Mouse (Mus musculus) brain, adult 2 months (tissue): ENCODE data around the gene Gm17359.
"Not testable (repeated sequence)": the region's sequence is repeated elsewhere in the genome, so short reads cannot be mapped to it uniquely, and the experiment has no call there.

ENCODE experiments used
- DNase-seq: peaks from one replicate; pipeline ENCODE4 v3.0.0; 2011; ENCODE audit warnings: low read depth, low spot score

Gm17359 gene

DNA sequence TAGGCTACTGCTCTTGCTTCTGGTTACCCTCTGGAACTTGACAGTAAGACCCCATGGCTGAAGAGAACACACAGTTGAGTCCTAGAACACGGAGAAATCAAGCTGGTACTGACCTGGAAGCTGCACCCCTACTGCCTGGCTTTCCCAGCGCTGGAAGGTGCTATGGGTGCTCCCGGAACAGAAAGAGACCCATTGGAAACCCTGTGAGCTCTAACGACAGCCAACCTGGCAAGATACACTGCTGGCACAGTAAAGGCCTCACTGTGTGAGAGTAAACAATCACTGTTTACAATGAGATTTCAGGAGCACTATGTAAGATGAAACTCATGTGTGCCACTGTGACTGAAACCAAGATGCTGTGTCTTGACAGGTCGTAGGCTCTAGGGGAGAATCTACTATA, 78.6 kb downstream of the Gm17359 start:
- no peak for DNase-seq

DNA sequence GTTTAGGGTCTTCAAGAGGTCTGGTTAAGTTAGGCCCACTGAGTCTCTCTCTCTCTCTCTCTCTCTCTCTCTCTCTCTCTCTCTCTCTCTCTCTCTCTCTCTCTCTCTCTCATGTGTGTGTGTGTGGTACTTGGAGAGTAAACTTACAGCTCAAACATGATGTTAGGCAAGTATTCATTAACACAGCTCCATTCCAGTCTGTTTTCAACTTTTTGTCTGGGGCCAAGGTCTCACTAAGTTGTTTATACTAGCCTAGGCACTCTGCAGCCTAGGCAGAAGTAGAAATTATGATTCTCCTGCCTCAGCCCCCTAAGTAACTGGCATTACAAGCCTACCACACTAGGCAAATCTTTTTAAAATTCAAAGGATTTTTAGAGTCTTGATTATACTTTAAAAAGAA, 79.5 kb downstream of the Gm17359 start:
- DNase-seq: no peak

DNA sequence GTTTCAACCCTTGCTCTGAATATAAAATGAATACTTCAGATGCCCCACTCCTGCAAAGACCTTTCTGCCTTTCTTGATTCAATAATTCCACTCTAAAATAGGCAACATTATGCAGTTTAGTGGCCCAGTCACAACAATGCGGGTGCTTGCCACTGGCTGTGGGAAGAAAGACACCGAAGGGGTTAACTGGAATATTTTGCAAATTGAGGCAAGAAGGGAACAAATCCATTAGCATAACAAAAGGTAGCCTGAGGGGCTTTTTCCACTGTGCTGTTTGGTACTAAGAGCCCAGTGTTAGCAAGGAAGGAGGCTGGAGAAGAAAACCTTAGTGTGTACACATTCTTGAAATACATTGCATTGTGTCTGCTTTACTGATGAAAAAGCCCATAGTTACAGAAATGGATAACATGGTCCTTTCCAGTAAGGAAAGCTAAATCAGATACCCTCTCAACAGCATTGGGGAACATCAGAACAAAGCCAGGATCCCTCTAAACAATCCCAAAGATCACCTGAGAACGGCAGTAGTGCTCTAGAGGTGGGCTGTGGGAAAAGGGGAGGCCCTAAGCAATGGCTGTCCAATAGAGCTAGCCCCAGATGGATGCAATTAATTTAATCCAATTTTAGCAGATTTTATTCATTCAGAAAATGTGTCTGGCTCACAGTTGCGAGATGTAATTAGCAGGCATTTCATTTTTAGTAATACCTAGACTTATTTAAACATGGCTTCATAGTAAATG, 80.7 kb downstream of the Gm17359 start:
- DNase-seq: no peak

DNA sequence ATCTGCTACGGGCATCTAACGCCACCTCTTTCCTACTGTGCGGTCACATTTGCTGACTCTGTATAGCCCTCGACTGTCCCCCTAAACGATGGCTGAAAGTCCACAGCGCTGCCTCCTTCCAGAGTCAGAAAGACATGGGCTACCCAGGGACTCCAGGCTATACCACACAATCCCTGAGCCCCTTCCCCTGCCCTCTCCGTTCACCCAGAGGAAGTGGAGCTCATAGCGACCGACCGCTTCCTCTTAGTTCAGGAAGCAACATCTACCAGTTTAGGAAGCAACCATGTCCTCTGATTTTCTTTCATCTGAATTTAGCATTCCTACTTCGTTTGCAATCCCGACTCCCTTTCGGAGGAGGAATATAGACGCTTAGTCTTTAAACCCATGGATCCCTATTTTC, 82.5 kb downstream of the Gm17359 start:
- no peak for DNase-seq

DNA sequence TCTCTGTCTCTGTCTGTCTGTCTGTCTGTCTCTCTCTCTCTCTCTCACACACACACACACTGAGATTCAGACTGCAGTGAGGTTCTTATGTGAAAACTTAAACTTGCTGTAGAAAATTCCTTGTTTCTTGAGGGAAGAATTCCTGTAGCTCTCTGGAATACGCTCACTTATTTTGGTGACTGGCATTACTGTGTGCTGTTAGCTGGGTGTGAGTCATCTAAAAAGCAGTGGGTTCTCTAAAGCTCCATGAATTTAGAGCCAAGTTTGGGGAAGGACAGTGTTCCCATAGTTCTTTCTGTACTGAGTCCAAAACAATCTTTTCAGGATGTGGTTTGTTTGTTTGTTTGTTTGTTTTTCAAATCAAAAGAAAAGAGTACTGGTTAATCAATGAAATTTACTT, 89.0 kb downstream of the Gm17359 start:
- peak; percentile 79 for DNase-seq

DNA sequence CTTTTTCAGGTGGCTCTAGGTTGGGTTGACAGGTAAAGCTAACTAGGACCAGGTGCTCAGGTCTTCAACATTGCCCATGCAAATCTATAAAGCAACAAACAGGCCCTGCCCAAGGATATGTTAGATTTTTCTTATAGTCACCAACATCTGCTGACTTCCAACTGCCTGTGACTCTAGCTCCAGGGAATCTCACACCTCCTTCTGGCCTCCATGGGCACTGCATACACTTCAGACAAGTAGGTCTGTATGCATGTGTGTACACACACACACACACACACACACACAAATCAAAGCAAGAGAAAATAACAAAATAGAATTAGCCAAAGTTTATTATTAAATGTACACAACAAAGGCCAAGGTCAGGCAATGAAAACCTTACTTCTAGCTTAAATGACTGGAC, 97.1 kb downstream of the Gm17359 start:
- peak; percentile 61 for DNase-seq

DNA sequence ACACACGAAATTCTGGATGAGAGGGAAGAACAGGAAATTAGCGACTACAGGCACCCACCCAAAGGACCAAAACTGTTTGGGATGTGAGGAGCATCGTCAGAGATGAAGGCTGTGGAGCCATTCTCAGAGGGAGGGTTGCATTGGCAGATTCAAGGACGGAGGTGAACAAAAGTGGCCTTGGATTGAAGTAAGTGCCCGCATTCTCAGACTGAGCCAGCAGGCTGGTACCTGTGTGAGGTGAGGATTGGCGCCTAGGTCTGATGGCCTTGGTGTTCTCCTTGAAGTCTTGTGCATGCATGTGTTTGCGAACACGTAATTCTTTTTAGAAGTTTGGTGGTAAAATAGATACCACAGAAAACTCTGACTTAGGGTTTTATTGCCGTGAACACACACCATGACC, 98.0 kb downstream of the Gm17359 start:
- no peak for DNase-seq

DNA sequence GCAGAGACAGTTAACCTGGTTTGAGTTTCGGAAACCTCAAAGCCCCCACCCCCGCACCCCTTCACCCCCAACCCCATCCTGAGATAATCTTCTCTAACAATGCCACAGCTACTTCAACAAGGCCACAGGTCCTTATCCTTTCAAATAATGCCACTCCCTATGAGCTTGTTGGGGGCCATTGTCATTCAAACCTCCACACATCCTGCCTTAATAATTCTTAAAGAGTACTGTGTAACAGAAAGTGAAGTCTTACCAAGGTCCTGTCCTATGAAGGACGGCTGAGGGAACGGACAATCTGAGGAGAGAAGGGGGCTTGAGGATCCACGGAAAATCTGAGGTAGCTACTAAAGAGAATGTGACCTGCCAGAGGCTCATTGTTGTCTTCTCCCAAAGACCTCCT, 98.5 kb downstream of the Gm17359 start:
- no peak for DNase-seq

- peak; percentile 94 for DNase-seq
Observed at GRCm38 (mm10) chr3:79436186-79436585, 99.7 kb downstream of the Gm17359 start.

DNA sequence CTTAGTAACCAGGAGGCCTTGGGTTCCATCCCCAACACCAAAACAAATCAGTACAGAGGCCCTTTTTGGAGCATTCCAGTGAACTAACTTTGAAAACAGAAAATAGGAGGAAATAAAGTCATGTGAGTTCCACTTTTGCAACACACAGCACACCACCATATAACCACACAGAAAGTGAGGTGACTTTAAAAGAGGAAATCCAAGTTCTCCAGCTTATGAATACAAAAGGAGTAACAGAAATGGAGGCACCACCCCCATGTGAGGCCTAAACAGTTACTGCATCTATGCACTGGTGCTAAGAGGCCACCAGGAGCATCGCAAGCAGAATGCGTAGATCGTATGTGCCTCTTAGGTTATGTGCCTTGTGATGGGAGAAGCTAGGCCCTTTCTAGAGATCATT, 101.8 kb downstream of the Gm17359 start:
- DNase-seq: no peak

- peak; percentile 94 for DNase-seq
Observed at GRCm38 (mm10) chr3:79440976-79441491, 104.6 kb downstream of the Gm17359 start.

GRCm38 (mm10) chr3:79443850-79444249, 107.4 kb downstream of the Gm17359 start:
- DNase-seq: no peak

- peak; percentile 64 for DNase-seq
Observed at GRCm38 (mm10) chr3:79445041-79445440, 108.6 kb downstream of the Gm17359 start.

GRCm38 (mm10) chr3:79446124-79446523, 109.7 kb downstream of the Gm17359 start:
- DNase-seq: no peak

GRCm38 (mm10) chr3:79446648-79447047, 110.2 kb downstream of the Gm17359 start:
- DNase-seq: not testable (repeated sequence)

GRCm38 (mm10) chr3:79448421-79448820, 112.0 kb downstream of the Gm17359 start:
- no peak for DNase-seq

- DNase-seq: no peak
Observed at GRCm38 (mm10) chr3:79449361-79449760, 112.9 kb downstream of the Gm17359 start.

DNA sequence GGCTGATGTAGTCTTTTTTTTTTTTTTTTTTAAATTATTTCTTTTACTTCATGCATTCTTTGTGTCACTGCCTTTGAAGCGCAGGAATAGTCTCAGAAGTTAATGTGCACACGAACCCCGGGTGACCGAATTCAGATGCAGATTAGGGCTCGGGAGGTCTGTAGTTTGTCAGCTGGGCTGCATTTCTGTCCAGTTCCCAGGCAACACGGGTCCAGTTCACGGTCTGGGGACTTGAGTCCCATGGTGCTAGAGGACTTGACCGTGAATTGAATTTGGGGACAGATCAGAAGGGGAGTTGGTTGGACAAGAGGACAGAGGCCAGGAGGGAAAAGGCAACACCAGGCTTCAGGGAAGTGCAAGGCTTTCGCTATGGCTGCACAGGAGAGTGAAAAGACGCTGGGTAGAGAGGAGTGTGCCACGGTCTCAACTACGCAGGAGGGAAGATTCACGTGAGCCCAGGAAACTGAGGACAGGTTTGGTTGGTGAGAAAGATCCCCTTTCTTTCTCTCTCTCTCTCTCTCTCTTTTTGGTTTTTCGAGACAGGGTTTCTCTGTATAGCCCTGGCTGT, 116.3 kb downstream of the Gm17359 start:
- DNase-seq: no peak

DNA sequence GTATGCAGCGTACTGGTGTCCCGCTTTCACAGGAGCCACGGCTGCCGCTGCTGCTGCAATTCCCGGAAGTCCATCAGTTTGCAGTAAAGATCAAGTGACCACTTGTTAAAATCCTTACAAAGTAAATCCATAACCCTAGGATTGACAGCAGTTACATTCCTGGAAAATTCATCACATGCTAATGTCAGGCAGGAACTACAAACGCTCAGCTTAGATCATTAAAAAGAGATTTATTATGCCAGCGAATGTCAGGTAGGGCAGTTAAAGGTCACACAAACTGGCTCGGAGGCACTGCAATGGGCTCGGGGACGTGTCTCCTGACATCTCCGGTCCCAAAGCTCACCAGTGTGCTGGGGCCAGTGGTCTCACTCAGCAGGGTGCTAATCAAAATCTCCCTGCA, 119.3 kb downstream of the Gm17359 start:
- DNase-seq: no peak

DNA sequence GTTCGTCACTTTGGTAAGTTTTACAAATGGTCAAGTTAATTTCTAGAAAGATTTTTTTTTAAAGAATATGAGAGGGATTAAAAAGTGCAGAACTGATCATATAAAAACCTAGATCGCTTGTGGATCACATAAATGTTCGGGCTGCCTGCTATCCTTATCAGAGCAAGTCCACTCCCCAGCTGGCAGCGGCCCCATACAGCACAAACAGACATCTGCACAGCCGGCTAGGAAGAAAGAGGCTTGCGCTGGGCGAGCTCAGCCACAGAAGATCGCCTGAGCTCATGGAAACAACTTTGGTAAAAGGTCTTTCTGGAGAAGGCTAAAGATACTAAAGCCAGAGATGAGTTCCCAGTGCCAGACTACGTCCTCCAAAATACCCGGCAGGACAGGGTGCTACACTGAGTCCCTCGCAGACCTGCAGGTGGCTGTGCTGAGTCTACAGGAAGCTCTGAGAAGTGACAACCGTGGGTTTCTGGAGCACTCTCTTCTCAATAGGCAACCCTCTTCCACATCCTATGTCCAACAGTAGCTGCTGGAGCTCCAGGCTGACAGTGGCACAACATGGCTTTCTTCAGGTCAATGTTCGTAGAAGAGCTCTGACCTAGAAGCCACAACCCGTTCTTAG, 122.3 kb downstream of the Gm17359 start:
- no peak for DNase-seq

DNA sequence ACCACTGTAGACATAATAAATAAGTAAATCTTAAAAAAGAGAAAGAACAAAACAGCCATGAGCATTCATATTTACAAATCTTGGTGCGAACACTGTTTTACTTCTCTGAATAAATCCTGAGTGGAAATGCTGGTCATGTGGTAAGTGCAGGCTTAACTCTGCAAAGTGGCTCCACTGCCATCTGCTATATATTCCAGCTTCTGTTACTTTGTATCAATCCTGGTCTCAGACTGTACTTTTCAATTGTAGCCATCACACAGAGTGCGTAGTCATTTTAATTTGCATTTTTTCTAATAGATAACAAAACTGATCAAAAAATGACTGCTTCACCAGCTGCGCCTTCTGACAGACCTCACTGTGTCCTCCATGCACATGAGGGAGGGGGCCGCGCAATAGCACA, 133.0 kb downstream of the Gm17359 start:
- DNase-seq: no peak

GRCm38 (mm10) chr3:79472362-79472761, 135.9 kb downstream of the Gm17359 start:
- DNase-seq: peak; percentile 73

- DNase-seq: peak; percentile 84
Observed at GRCm38 (mm10) chr3:79474911-79475310, 138.4 kb downstream of the Gm17359 start.
